Mouse (Mus musculus): ENCODE data around the gene Cnr2. TPM values are rescaled to one million over a fixed set of nuclear protein-coding genes. Genes with fewer than 3 reads are reported as not detected.

Gene Cnr2
- total RNA-seq (2014; rRNA removed) (3.0 and 3.9 TPM in 2 replicates), polyA plus RNA-seq (2012; rRNA removed) (1.4 and 2.1 TPM in 2 replicates)

- 71% methylated on average over 8 of the region's 8 CpGs for WGBS
- DNase-seq (ENCODE audit: extremely low read depth, low read depth, low spot score) = no peak
- no peak within 1 kb of the TSS for H3K9ac ChIP-seq (ENCODE audit: low read depth, low read length)
- H3K4me3 ChIP-seq (ENCODE audit: insufficient read depth, low read depth, low read length) = no peak within 1 kb of the TSS
- no peaks in the 10 kb centered on the region for H3K4me1 ChIP-seq (ENCODE audit: control insufficient read depth, insufficient read depth, low read length)
- H3K79me2 ChIP-seq (ENCODE audit: control insufficient read depth, insufficient read depth, low read length) = no peaks in the 10 kb centered on the region
- no peak for TF ChIP-seq CTCF (IDR thresholded peaks at IDR 0.05; ENCODE audit: low read depth, low read length)
- no peak for TF ChIP-seq POLR2A (IDR thresholded peaks at IDR 0.05; ENCODE audit: extremely low read depth, insufficient read depth, low read length)
- H3K27me3 ChIP-seq (ENCODE audit: control insufficient read depth, insufficient read depth, low read length) = no peaks in the 10 kb centered on the region
- H3K36me3 ChIP-seq (ENCODE audit: control insufficient read depth, insufficient read depth, low read length) = no peaks in the 10 kb centered on the region
- H3K27ac ChIP-seq (replicated peaks; ENCODE audit: insufficient read depth, low read depth, low read length) = no peak within 1 kb of the TSS
These were observed at the start of gene Cnr2 for GRCm38 (mm10) chr4:135895071-135895571. Gene Cnr2 (plus strand): TSS chr4:135895394.

- WGBS = 23% methylated on average over 5 of the region's 5 CpGs
- DNase-seq (ENCODE audit: extremely low read depth, low read depth, low spot score) = no peak
- H3K27ac ChIP-seq (replicated peaks; ENCODE audit: insufficient read depth, low read depth, low read length) = no peak overlapping the region
These were observed 47.6 kb upstream of the Cnr2 start for GRCm38 (mm10) chr4:135847581-135847980.

GRCm38 (mm10) chr4:135850411-135851095, 44.6 kb upstream of the Cnr2 start:
- Histone ChIP-seq H3K27ac (replicated peaks; ENCODE audit: insufficient read depth, low read depth, low read length) (no peak overlapping the region), H3K4me1 (ENCODE audit: control insufficient read depth, insufficient read depth, low read length) (no peaks in the 10 kb centered on the region), H3K4me3 (ENCODE audit: insufficient read depth, low read depth, low read length) (no peak overlapping the region), H3K79me2 (ENCODE audit: control insufficient read depth, insufficient read depth, low read length) (no peaks in the 10 kb centered on the region), H3K36me3 (ENCODE audit: control insufficient read depth, insufficient read depth, low read length) (no peaks in the 10 kb centered on the region), H3K27me3 (ENCODE audit: control insufficient read depth, insufficient read depth, low read length) (no peaks in the 10 kb centered on the region), H3K9ac (ENCODE audit: low read depth, low read length) (no peak overlapping the region)
- DNase-seq (ENCODE audit: extremely low read depth, low read depth, low spot score) = no peak
- WGBS = 66% methylated on average over 13 of the region's 13 CpGs
- TF ChIP-seq POLR2A (IDR thresholded peaks at IDR 0.05; ENCODE audit: extremely low read depth, insufficient read depth, low read length) = no peak
- no peak for TF ChIP-seq CTCF (IDR thresholded peaks at IDR 0.05; ENCODE audit: low read depth, low read length)

More at GRCm38 (mm10) chr4:135847581-135847980, 47.6 kb upstream of the Cnr2 start:
- Histone ChIP-seq H3K4me3 (ENCODE audit: insufficient read depth, low read depth, low read length) (no peak overlapping the region), H3K36me3 (ENCODE audit: control insufficient read depth, insufficient read depth, low read length) (no peaks in the 10 kb centered on the region), H3K9ac (ENCODE audit: low read depth, low read length) (no peak overlapping the region), H3K79me2 (ENCODE audit: control insufficient read depth, insufficient read depth, low read length) (no peaks in the 10 kb centered on the region), H3K4me1 (ENCODE audit: control insufficient read depth, insufficient read depth, low read length) (no peaks in the 10 kb centered on the region), H3K27me3 (ENCODE audit: control insufficient read depth, insufficient read depth, low read length) (no peaks in the 10 kb centered on the region)
- TF ChIP-seq POLR2A (IDR thresholded peaks at IDR 0.05; ENCODE audit: extremely low read depth, insufficient read depth, low read length) = no peak
- TF ChIP-seq CTCF (IDR thresholded peaks at IDR 0.05; ENCODE audit: low read depth, low read length) = no peak

GRCm38 (mm10) chr4:135851942-135852341, 43.3 kb upstream of the Cnr2 start:
- H3K9ac ChIP-seq (ENCODE audit: low read depth, low read length) = no peak overlapping the region
- TF ChIP-seq CTCF (IDR thresholded peaks at IDR 0.05; ENCODE audit: low read depth, low read length) = no peak
- no peak for TF ChIP-seq POLR2A (IDR thresholded peaks at IDR 0.05; ENCODE audit: extremely low read depth, insufficient read depth, low read length)
- WGBS = 91% methylated on average over 9 of the region's 9 CpGs
- no peaks in the 10 kb centered on the region; the same call in 1 of the 2 replicates for H3K79me2 ChIP-seq (ENCODE audit: control insufficient read depth, insufficient read depth, low read length)
- DNase-seq (ENCODE audit: extremely low read depth, low read depth, low spot score) = no peak
- no peak overlapping the region for H3K27ac ChIP-seq (replicated peaks; ENCODE audit: insufficient read depth, low read depth, low read length)
- H3K36me3 ChIP-seq (ENCODE audit: control insufficient read depth, insufficient read depth, low read length) = no peaks in the 10 kb centered on the region
- H3K4me1 ChIP-seq (ENCODE audit: control insufficient read depth, insufficient read depth, low read length) = no peaks in the 10 kb centered on the region
- no peak overlapping the region for H3K4me3 ChIP-seq (ENCODE audit: insufficient read depth, low read depth, low read length)
- no peaks in the 10 kb centered on the region for H3K27me3 ChIP-seq (ENCODE audit: control insufficient read depth, insufficient read depth, low read length)

GRCm38 (mm10) chr4:135853987-135854546, 41.1 kb upstream of the Cnr2 start:
- no peak overlapping the region for H3K27ac ChIP-seq (replicated peaks; ENCODE audit: insufficient read depth, low read depth, low read length)
- no peak for DNase-seq (ENCODE audit: extremely low read depth, low read depth, low spot score)
- 91% methylated on average over 14 of the region's 14 CpGs for WGBS
- no peak overlapping the region for H3K4me3 ChIP-seq (ENCODE audit: insufficient read depth, low read depth, low read length)
- TF ChIP-seq CTCF (IDR thresholded peaks at IDR 0.05; ENCODE audit: low read depth, low read length) (no peak), POLR2A (IDR thresholded peaks at IDR 0.05; ENCODE audit: extremely low read depth, insufficient read depth, low read length) (no peak)
- peaks cover 2% of the 10 kb centered on the region; the same call in 1 of the 2 replicates for H3K4me1 ChIP-seq (ENCODE audit: control insufficient read depth, insufficient read depth, low read length)
- no peak overlapping the region for H3K9ac ChIP-seq (ENCODE audit: low read depth, low read length)
- peaks cover 6% of the 10 kb centered on the region; the same call in 1 of the 2 replicates for H3K79me2 ChIP-seq (ENCODE audit: control insufficient read depth, insufficient read depth, low read length)
- no peaks in the 10 kb centered on the region for H3K27me3 ChIP-seq (ENCODE audit: control insufficient read depth, insufficient read depth, low read length)
- H3K36me3 ChIP-seq (ENCODE audit: control insufficient read depth, insufficient read depth, low read length) = no peaks in the 10 kb centered on the region

Measured in liver, adult 2 months (tissue).